8 mouse cellular contexts compared by ENCODE assay signal in the genomic region with DNA sequence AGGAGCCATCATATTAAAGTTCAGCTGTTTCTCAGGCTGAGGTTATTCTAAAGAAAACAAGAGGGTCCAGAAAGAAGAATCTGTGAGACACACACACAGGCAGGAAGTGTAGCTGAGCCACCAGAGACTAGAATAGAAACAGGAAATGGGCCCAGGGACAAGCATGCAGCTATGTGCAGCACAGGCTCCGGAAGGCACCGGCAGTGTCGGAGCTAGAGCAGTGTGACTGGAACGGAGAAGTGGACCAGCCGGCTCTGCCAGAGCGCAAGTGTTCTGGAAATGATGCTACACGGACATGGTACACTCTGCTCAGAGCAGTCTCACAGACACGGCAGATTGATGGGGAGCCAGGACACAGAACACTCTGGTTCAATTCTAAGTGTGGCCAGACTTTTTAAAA. TPM values are rescaled to one million over a fixed set of nuclear protein-coding genes. Genes with fewer than 3 reads are reported as not detected.
DNase-seq lines count a peak whose midpoint lies in the region; ATAC-seq and TF ChIP-seq lines count a peak whose summit lies in the region.

No protein-coding gene starts in this region.

- H3K27ac ChIP-seq in kidney, adult 2 months (ENCODE audit: insufficient read depth, low read depth, low read length): peak overlapping the region; percentile 95
- peak overlapping the region; percentile 68 for H3K27ac ChIP-seq in liver, adult 2 months (replicated peaks; ENCODE audit: insufficient read depth, low read depth, low read length)

- peak; percentile 94 for ATAC-seq in neutrophil, adult 5-6 weeks (ENCODE audit: extremely low read depth, insufficient number of reproducible peaks, low FRiP score, poor library complexity, severe bottlenecking)

- no peak overlapping the region for H3K4me3 ChIP-seq in kidney, adult 2 months (ENCODE audit: insufficient read depth, low read depth, low read length)
- no peak overlapping the region for H3K4me3 ChIP-seq in liver, adult 2 months (ENCODE audit: insufficient read depth, low read depth, low read length)

- H3K36me3 ChIP-seq in kidney, adult 2 months (ENCODE audit: control insufficient read depth, insufficient read depth, low read length): no peaks in the 10 kb centered on the region; the same call in 1 of the 2 replicates
- peaks cover 33% of the 10 kb centered on the region for H3K36me3 ChIP-seq in liver, adult 2 months (ENCODE audit: control insufficient read depth, insufficient read depth, low read length)

- peaks cover 29% of the 10 kb centered on the region for H3K4me1 ChIP-seq in kidney, adult 2 months (ENCODE audit: control insufficient read depth, insufficient read depth, low read length)
- peaks cover 5% of the 10 kb centered on the region for H3K4me1 ChIP-seq in liver, adult 2 months (ENCODE audit: control insufficient read depth, insufficient read depth, low read length)

- no peak overlapping the region for H3K9ac ChIP-seq in liver, adult 2 months (ENCODE audit: low read depth, low read length)

- peaks cover 30% of the 10 kb centered on the region; the same call in 1 of the 2 replicates for H3K79me2 ChIP-seq in liver, adult 2 months (ENCODE audit: control insufficient read depth, insufficient read depth, low read length)

- DNase-seq in ovary, postnatal 36 days (ENCODE audit: low spot score): peak; percentile 20
- DNase-seq in ovary, adult 18-20 months (ENCODE audit: low spot score): no peak
- peak; percentile 77 for DNase-seq in cerebellum, adult 9-11 months
- DNase-seq in heart, adult 11 months: peak; percentile 99
- DNase-seq in kidney, adult 2 months: peak; percentile 89
- peak; percentile 51 for DNase-seq in liver, adult 2 months (ENCODE audit: extremely low read depth, low read depth, low spot score)
- DNase-seq in urinary bladder, postnatal 25 days (ENCODE audit: low spot score): peak; percentile 45

- H3K27me3 ChIP-seq in kidney, adult 2 months (replicated peaks; ENCODE audit: control insufficient read depth, insufficient read depth, low read length): no peaks in the 10 kb centered on the region
- H3K27me3 ChIP-seq in liver, adult 2 months (ENCODE audit: control insufficient read depth, insufficient read depth, low read length): no peaks in the 10 kb centered on the region

- TF ChIP-seq CTCF in kidney, adult 2 months (conservative IDR thresholded peaks at IDR 0.05; ENCODE audit: insufficient read depth, insufficient read length, low read depth, low read length): no peak
- TF ChIP-seq CTCF in liver, adult 2 months (IDR thresholded peaks at IDR 0.05; ENCODE audit: low read depth, low read length): no peak

- WGBS in kidney, adult 2 months: 22% methylated on average over 8 of the region's 8 CpGs
- 75% methylated on average over 8 of the region's 8 CpGs for WGBS in liver, adult 2 months

- peak; percentile 22 for TF ChIP-seq POLR2A in kidney, adult 2 months (IDR thresholded peaks at IDR 0.05; ENCODE audit: low read depth, low read length)
- no peak for TF ChIP-seq POLR2A in liver, adult 2 months (IDR thresholded peaks at IDR 0.05; ENCODE audit: extremely low read depth, insufficient read depth, low read length)

RNA-seq across cellular contexts. Expression of a gene that starts 34.5 kb away (rescaled TPM):
- polyA plus RNA-seq in kidney, adult 2 months (2012; rRNA removed): 15.8 and 16.2 TPM in 2 replicates
- total RNA-seq in liver, adult 2 months (2014; rRNA removed): 5.9 and 6.4 TPM in 2 replicates
- polyA plus RNA-seq in liver, adult 2 months (2012; rRNA removed): 5.9 and 7.5 TPM in 2 replicates
- total RNA-seq in neutrophil, adult 5-6 weeks (2017): 13.2 and 22.0 TPM in 2 replicates

RNA-seq across cellular contexts. Expression of a gene that starts 49.6 kb away (rescaled TPM):
- polyA plus RNA-seq in kidney, adult 2 months (2012; rRNA removed): 40.5 and 43.7 TPM in 2 replicates
- 5.9 and 8.5 TPM in 2 replicates for total RNA-seq in liver, adult 2 months (2014; rRNA removed)
- polyA plus RNA-seq in liver, adult 2 months (2012; rRNA removed): 21.9 and 25.2 TPM in 2 replicates
- total RNA-seq in neutrophil, adult 5-6 weeks (2017): 97.9 and 100 TPM in 2 replicates

RNA-seq across cellular contexts. Expression of a gene that starts 57.0 kb away (rescaled TPM):
- 28.7 and 31.6 TPM in 2 replicates for polyA plus RNA-seq in kidney, adult 2 months (2012; rRNA removed)
- total RNA-seq in liver, adult 2 months (2014; rRNA removed): 8.9 and 15.5 TPM in 2 replicates
- 18.5 and 21.3 TPM in 2 replicates for polyA plus RNA-seq in liver, adult 2 months (2012; rRNA removed)
- total RNA-seq in neutrophil, adult 5-6 weeks (2017): 91.5 and 99.5 TPM in 2 replicates

Comparison
In these comparisons a context has a peak if more than half of its experiments do, and no peak if none do; other contexts are left out.
1. RNA of a gene that starts 49.6 kb away (total RNA-seq): 97.9 to 100 TPM in neutrophil, adult 5-6 weeks; 5.9 to 8.5 TPM in liver, adult 2 months; every median in the first group is over 10 times any median in the second.